Mouse (Mus musculus) kidney, adult 2 months (tissue): ENCODE data around the gene Meltf.

Experiments used
- CTCF ChIP-seq: fragments of 200-500 bp; conservative IDR thresholded peaks from 2 replicates; pipeline ENCODE4 v1.5.1; 2011; ENCODE audit warnings: low read depth, mild to moderate bottlenecking, control low read depth, low read length, moderate library complexity, mixed read lengths; ENCODE audit not compliant: insufficient read depth, insufficient read length
- POLR2A ChIP-seq: fragments of 200-500 bp; IDR thresholded peaks from one replicate; pipeline ENCODE4 v1.6.1; 2011; ENCODE audit warnings: low read depth, low read length, control low read depth

DNA sequence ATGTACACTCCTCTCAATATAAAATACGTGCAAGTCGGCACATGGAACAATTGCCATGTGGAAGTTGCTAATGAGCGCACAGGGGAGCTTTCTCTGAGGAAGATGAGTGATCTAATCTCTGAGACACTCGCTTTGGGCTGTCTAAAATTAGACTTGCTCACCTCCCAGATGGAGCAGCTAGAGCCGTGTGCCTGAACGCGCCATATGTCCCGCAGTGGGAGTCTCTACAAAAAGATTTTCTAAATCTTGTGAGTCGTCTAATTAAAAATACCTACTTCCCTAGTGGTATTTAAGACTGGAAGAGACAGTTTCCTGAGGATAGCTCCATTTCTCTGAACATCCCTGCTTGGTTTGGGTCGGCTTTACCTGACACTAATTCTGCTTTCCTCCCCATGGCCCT lies 2.2 kb upstream of the Meltf start:
- TF ChIP-seq POLR2A (no peak), CTCF (no peak)
